Mouse (Mus musculus) erythroblast, embryonic 14.5 days (primary cell): ENCODE measurements at regions not wholly inside any gene's neighbourhood (a gene's known extent, or its start where the extent isn't known, plus 50 kb on each side); places are given as distances from the start of the nearest gene placed in this dataset.
A peak's percentile ranks its signal among the peaks of the same experiment; 100 is the strongest.
"Not testable (repeated sequence)": the region's sequence is repeated elsewhere in the genome, so short reads cannot be mapped to it uniquely, and the experiment has no call there.

Experiments
- H3K27me3 ChIP-seq: 2 replicates; pipeline ENCODE4 v1.6.1; 2012; ENCODE audit warnings: inconsistent platforms; ENCODE audit not compliant: control insufficient read depth
- H3K36me3 ChIP-seq: 2 replicates; pipeline ENCODE4 v1.6.1; 2012; ENCODE audit warnings: mild to moderate bottlenecking, inconsistent platforms; ENCODE audit not compliant: control insufficient read depth
- H3K4me1 ChIP-seq: 2 replicates; pipeline ENCODE4 v1.6.1; 2012; ENCODE audit warnings: inconsistent platforms; ENCODE audit not compliant: control insufficient read depth
- H3K4me3 ChIP-seq: replicated peaks from 2 replicates; pipeline ENCODE3; 2012; ENCODE audit warnings: moderate library complexity, mild to moderate bottlenecking, inconsistent platforms
- H3K9me3 ChIP-seq: 2 replicates; pipeline ENCODE4 v1.6.1; 2012; ENCODE audit warnings: low read length, inconsistent platforms, mixed read lengths; ENCODE audit not compliant: control insufficient read depth
- GATA1 ChIP-seq: IDR thresholded peaks from 2 replicates; pipeline ENCODE4 v1.6.1; 2012; ENCODE audit warnings: low read length, inconsistent platforms, mixed read lengths
- TAL1 ChIP-seq: IDR thresholded peaks from 3 replicates; pipeline ENCODE4 v1.6.1; 2012; ENCODE audit warnings: low read length, inconsistent platforms, mixed read lengths

GRCm38 (mm10) chrX:75734628-75735302 lies 140.2 kb downstream of the Pls3 start:
- not testable (repeated sequence) for H3K4me1 ChIP-seq, H3K36me3 ChIP-seq, H3K27me3 ChIP-seq, H3K9me3 ChIP-seq
- H3K4me3 ChIP-seq, result peak overlapping the region; percentile 38

GRCm38 (mm10) chrX:75733651-75734050 lies 141.3 kb downstream of the Pls3 start:
- not testable (repeated sequence) for H3K27me3 ChIP-seq, H3K4me1 ChIP-seq, H3K4me3 ChIP-seq, H3K9me3 ChIP-seq, H3K36me3 ChIP-seq

GRCm38 (mm10) chrX:75729791-75730190 lies 145.2 kb downstream of the Pls3 start:
- H3K27me3 ChIP-seq, H3K4me3 ChIP-seq, H3K9me3 ChIP-seq, H3K36me3 ChIP-seq, H3K4me1 ChIP-seq: not testable (repeated sequence)

GRCm38 (mm10) chrX:75728507-75728906 lies 146.5 kb downstream of the Pls3 start:
- no peak for TF ChIP-seq TAL1
- no peak for TF ChIP-seq GATA1
- peaks cover 4% of the 10 kb centered on the region for H3K36me3 ChIP-seq
- no peak overlapping the region for H3K4me3 ChIP-seq
- H3K9me3 ChIP-seq, result no peaks in the 10 kb centered on the region
- no peaks in the 10 kb centered on the region for H3K27me3 ChIP-seq
- no peaks in the 10 kb centered on the region for H3K4me1 ChIP-seq

GRCm38 (mm10) chrX:75723542-75723941 lies 145.5 kb upstream of the Rab39b start:
- H3K9me3 ChIP-seq, H3K36me3 ChIP-seq, H3K4me1 ChIP-seq, H3K4me3 ChIP-seq, H3K27me3 ChIP-seq: not testable (repeated sequence)

- no peaks in the 10 kb centered on the region for H3K36me3 ChIP-seq
Measured at GRCm38 (mm10) chrX:75699949-75700348, 121.9 kb upstream of the Rab39b start.

GRCm38 (mm10) chrX:75675271-75675670 lies 97.2 kb upstream of the Rab39b start:
- H3K36me3 ChIP-seq, H3K4me3 ChIP-seq, H3K4me1 ChIP-seq: not testable (repeated sequence)

More at GRCm38 (mm10) chrX:75699949-75700348, 121.9 kb upstream of the Rab39b start:
- no peak for TF ChIP-seq TAL1
- no peak for TF ChIP-seq GATA1
- Histone ChIP-seq H3K4me3 (no peak overlapping the region), H3K9me3 (peaks cover 7% of the 10 kb centered on the region; the same call in 1 of the 2 replicates), H3K4me1 (no peaks in the 10 kb centered on the region), H3K27me3 (no peaks in the 10 kb centered on the region)

GRCm38 (mm10) chrX:75673920-75674665 lies 96.1 kb upstream of the Rab39b start:
- Histone ChIP-seq H3K4me1 (peaks cover 8% of the 10 kb centered on the region), H3K36me3 (no peaks in the 10 kb centered on the region), H3K9me3 (peaks cover 42% of the 10 kb centered on the region), H3K4me3 (peak overlapping the region; percentile 52), H3K27me3 (no peaks in the 10 kb centered on the region; the same call in 1 of the 2 replicates)
- TF ChIP-seq GATA1 (no peak), TAL1 (no peak)

More at GRCm38 (mm10) chrX:75675271-75675670, 97.2 kb upstream of the Rab39b start:
- peaks cover 31% of the 10 kb centered on the region for H3K9me3 ChIP-seq
- not testable (repeated sequence) for H3K27me3 ChIP-seq

GRCm38 (mm10) chrX:75673586-75673919 lies 95.5 kb upstream of the Rab39b start:
- Histone ChIP-seq H3K27me3 (no peaks in the 10 kb centered on the region; the same call in 1 of the 2 replicates), H3K9me3 (peaks cover 47% of the 10 kb centered on the region), H3K4me1 (peaks cover 8% of the 10 kb centered on the region), H3K36me3 (no peaks in the 10 kb centered on the region), H3K4me3 (peak overlapping the region; percentile 40)
- no peak for TF ChIP-seq GATA1
- no peak for TF ChIP-seq TAL1

- no peak overlapping the region for H3K4me3 ChIP-seq
Measured at GRCm38 (mm10) chrX:75672976-75673375, 94.9 kb upstream of the Rab39b start.

More at GRCm38 (mm10) chrX:75672976-75673375, 94.9 kb upstream of the Rab39b start:
- Histone ChIP-seq H3K9me3 (peaks cover 47% of the 10 kb centered on the region), H3K36me3 (no peaks in the 10 kb centered on the region), H3K4me1 (peaks cover 8% of the 10 kb centered on the region), H3K27me3 (no peaks in the 10 kb centered on the region; the same call in 1 of the 2 replicates)
- TF ChIP-seq GATA1 (no peak), TAL1 (no peak)
